Mouse (Mus musculus) thymus, postnatal 10 days (tissue): ENCODE results near the gene Rdh11.
"Not testable (repeated sequence)": the region's sequence is repeated elsewhere in the genome, so short reads cannot be mapped to it uniquely, and the experiment has no call there.

ENCODE experiments used
- DNase-seq, 2 experiments: peaks; one replicate each; pipeline ENCODE4 v3.0.0; 2021; ENCODE audit warnings: low spot score in 2 of 2

Rdh11 gene

GRCm38 (mm10) chr12:79192193-79192592 is at the start of gene Rdh11:
Rdh11 (minus strand) TSS chr12:79192293.
- no peak for DNase-seq

- no peak for DNase-seq
These were observed 43.5 kb upstream of the Rdh11 start for GRCm38 (mm10) chr12:79235485-79236080.

GRCm38 (mm10) chr12:79217511-79217910 is 25.4 kb upstream of the Rdh11 start:
- no peak for DNase-seq

- DNase-seq, result no peak
These were observed 19.4 kb upstream of the Rdh11 start for GRCm38 (mm10) chr12:79211447-79211846.

- peak; percentile 6 to 25 for DNase-seq
These were observed 16.8 kb upstream of the Rdh11 start, which contains the start of gene Rdh12 for GRCm38 (mm10) chr12:79208703-79209464. Rdh12 (plus strand) TSS chr12:79208914.

GRCm38 (mm10) chr12:79201882-79202281 is 9.8 kb upstream of the Rdh11 start:
- no peak for DNase-seq

- no peak for DNase-seq
These were observed 5.0 kb upstream of the Rdh11 start for GRCm38 (mm10) chr12:79197105-79197504.

- peak; percentile 12 to 55 for DNase-seq
These were observed 1.3 kb upstream of the Rdh11 start for GRCm38 (mm10) chr12:79193441-79193840.

- DNase-seq, result peak; percentile 69 to 79
These were observed 392 bp downstream of the Rdh11 start for GRCm38 (mm10) chr12:79191701-79192100.

GRCm38 (mm10) chr12:79190931-79191673 is 991 bp downstream of the Rdh11 start:
- peak; percentile 43 to 48 for DNase-seq

GRCm38 (mm10) chr12:79185160-79185559 is 6.9 kb downstream of the Rdh11 start:
- DNase-seq, result not testable (repeated sequence)

- no peak for DNase-seq
These were observed 16.1 kb downstream of the Rdh11 start for GRCm38 (mm10) chr12:79175998-79176397.

GRCm38 (mm10) chr12:79173721-79174120 is 18.4 kb downstream of the Rdh11 start:
- DNase-seq, result no peak

GRCm38 (mm10) chr12:79172019-79172941 is 19.8 kb downstream of the Rdh11 start, which contains the start of gene Vti1b:
Vti1b (minus strand) TSS chr12:79172667.
- DNase-seq, result peak; percentile 81 to 84

GRCm38 (mm10) chr12:79171269-79171995 is 20.7 kb downstream of the Rdh11 start:
- no peak for DNase-seq

GRCm38 (mm10) chr12:79170421-79170820 is 21.7 kb downstream of the Rdh11 start:
- no peak for DNase-seq

- DNase-seq, result no peak
These were observed 22.9 kb downstream of the Rdh11 start for GRCm38 (mm10) chr12:79169173-79169572.

GRCm38 (mm10) chr12:79162876-79163275 is 29.2 kb downstream of the Rdh11 start:
- no peak for DNase-seq

- no peak for DNase-seq
These were observed 42.4 kb downstream of the Rdh11 start for GRCm38 (mm10) chr12:79149653-79150052.

- no peak for DNase-seq
These were observed 50.7 kb downstream of the Rdh11 start for GRCm38 (mm10) chr12:79141384-79141783.

GRCm38 (mm10) chr12:79140811-79141210 is 51.3 kb downstream of the Rdh11 start:
- DNase-seq, result no peak
